Mouse (Mus musculus) left cerebral cortex, postnatal 36 days (tissue): ENCODE measurements at regions not wholly inside any gene's neighbourhood (a gene's known extent, or its start where the extent isn't known, plus 50 kb on each side); places are given as distances from the start of the nearest gene placed in this dataset. TPM values are rescaled to one million over a fixed set of nuclear protein-coding genes. Genes with fewer than 3 reads are reported as not detected.

Source experiments
- DNase-seq, 2 experiments: peaks; one replicate each; pipeline ENCODE4 v3.0.0; 2021 to 2022; ENCODE audit warnings: low spot score in 2 of 2, mixed read lengths in 1 of 2
- intact Hi-C: fragments of 180-260 bp; cut with DNase I; formaldehyde crosslinking; loops from one replicate; pipeline ENCODE4 v1.15.1; 2025
- microRNA-seq: library from miRNA; unstranded; fragments of <30 nt; microRNA quantifications from one replicate; pipeline ENCODE4 v1.2.0, GENCODE M21; 2022

DNA sequence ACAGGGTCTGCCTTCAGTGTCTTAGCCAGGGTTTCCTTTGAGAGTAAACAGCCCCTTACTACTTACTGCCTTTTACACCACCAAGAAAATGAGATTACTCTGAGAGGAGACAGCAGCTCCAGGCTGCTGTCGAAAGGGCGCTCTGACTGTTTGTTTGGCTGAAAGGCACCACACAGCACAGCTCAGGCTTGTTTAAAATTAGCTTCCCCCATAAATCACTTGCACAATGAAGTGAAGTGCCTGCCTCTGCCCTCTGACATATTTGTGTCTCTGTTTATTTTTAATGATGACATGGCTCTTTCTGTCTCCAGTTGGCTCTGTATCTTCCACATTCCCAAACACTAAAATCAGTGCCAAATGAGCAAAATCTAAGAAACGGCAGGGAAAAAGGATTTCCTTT is 601.5 kb downstream of the Gm826 start:
- intact Hi-C loops: no loop called here
- no peak for DNase-seq

DNA sequence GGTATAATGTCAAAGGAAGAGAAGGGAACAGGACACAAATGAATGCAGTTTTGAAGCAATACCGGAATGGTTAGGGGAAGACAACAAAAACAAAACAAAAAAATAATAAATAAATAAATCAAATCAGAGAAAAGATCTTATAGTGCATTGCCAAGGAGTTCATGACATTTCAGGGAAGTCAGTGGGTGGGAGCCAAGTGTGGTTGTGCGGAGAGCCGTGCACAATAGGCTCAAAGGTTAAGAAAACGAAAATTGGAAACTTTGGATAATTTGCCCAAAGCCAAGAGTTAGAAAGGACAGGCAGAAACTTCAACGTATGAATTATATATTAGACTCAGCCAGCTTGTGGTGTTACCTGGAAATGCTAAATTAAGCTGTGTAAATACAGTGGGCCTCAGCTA is 599.4 kb downstream of the Gm826 start:
- intact Hi-C loops: no loop called here
- no peak for DNase-seq

DNA sequence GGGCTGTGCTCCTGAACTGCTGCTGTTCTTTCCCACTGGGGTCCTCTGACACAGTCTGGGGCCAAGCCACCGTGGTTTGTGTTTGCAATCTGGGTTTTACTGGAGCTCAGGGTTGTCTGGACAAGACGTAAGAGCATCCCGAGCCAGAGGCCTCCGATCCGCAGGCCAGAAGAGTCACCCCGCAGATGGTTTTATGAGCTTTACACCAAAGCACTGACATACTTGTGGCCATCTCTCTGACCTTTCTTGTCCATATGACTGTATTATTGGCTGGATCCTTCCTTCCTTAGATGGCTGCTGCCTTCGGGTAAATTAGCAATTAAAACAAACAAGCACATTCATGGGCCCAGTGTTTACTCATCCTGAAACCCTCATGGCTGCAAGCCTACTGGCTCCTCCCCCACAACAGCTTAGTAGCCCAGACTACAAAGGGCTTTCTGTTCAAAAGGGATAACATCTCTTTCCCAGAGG is 578.4 kb downstream of the Gm826 start:
- DNase-seq: peak in 1 of 2 experiments; percentile 7
- intact Hi-C loops: no loop called here

DNA sequence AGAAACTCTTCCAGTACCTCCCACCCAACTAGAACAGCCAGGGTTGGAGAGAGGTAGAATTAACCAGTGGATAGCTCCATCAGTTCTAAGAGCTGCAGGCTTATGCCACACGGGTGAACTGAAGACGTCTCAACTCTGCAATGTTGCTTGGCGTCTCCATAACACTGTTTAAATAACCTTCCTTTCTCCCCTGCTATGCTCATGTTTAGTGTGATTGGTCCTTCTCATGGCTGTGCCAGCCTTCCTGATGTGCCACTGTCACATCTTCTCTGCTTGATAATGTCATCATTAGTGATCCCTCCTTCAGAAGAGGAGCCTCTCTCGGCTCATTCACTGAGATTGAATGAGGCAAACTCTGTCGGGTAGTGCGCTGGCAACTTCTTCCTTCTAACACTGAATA is 573.2 kb downstream of the Gm826 start:
- DNase-seq: no peak
- intact Hi-C loops: no loop called here

DNA sequence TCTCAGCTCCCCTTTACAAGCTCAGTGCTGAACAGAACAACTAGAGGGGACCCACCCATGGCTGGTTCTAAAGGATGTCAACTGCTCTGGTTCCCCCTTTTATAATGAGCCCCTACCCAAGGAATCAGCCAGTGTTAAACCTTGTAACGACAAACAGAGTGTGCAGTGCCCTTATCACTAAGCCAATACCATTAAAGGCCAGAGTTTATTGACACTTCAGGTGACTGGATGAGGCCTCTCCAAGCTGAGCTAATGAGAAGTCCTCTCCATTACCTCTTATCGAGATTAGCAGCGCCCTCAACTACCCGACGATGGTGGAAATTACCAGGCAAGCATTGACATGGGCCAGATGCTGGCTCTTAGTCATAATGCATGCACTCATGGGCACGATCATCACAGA is 570.8 kb downstream of the Gm826 start:
- DNase-seq: no peak
- intact Hi-C loops: no loop called here

Small RNA genes lying in the stretch of these regions (microRNA-seq; reads per million reads assigned to microRNA genes)
- not detected for gene Gm44319
